Mouse (Mus musculus): ENCODE data around the gene Atp8b4.
"Not testable (repeated sequence)": the region's sequence is repeated elsewhere in the genome, so short reads cannot be mapped to it uniquely, and the experiment has no call there.

The Atp8b4 gene

GRCm38 (mm10) chr2:126500521-126500920, at the start of gene Atp8b4:
Gene Atp8b4 (minus strand): TSS chr2:126500674.
- no peak for DNase-seq

DNA sequence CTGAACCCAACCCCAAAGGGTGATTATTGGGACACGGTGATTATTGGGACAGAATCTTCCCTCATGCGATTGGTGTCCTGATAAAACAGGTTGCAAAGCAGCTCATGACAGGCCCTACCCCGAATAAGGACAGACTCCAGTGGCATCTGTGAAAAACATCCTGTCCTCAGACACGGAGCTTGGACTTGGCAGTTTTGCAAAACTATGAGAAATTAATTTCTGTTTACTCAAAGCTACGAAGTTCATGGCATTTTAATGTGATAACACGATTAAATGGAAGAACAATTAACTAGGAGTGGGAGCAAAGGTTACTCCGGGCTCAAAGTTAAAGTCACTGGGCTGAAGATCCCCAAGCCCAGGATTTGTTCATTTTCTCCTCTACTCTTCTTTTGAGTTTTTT, 49.2 kb upstream of the Atp8b4 start:
- DNase-seq, result no peak

DNA sequence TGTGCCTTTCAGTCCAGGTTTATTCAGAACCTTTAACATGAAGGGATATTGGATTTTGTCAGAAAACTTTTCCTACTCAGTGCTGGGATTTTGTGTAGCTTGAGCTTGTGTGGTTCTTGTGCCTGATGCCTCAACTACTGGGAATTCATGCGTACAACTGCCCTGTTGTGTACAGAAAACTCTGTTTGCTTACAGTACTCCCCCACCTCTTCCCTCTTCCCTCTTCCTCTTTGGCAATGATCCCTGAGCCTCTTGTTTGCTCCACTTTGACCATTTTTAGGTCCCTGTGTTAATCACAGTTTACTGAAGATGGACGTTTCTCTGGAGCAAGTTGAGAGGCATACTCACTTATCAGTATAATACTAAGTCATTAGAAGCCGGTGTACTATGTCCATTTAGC, 45.9 kb upstream of the Atp8b4 start:
- no peak for DNase-seq

DNA sequence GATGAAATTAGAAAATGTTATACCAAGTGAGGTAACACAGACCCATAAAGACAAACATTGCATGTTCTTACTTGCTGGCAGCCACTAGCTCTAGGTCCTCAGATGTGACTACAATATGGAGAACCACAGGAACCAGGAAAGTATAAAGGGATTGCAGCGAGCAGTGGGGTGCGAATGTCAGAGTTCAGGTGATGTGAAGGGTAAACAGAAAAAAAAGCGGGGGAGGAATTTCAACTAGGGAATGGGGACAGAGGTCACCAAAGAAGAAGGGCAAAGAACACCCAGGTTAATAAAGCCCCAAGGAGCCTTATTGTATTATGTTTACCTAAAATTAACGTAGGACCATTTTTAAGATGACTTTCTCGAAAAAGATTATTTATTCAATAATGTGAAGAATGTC, 44.8 kb upstream of the Atp8b4 start:
- DNase-seq, result no peak

GRCm38 (mm10) chr2:126542211-126542610, 41.7 kb upstream of the Atp8b4 start:
- no peak for DNase-seq

DNA sequence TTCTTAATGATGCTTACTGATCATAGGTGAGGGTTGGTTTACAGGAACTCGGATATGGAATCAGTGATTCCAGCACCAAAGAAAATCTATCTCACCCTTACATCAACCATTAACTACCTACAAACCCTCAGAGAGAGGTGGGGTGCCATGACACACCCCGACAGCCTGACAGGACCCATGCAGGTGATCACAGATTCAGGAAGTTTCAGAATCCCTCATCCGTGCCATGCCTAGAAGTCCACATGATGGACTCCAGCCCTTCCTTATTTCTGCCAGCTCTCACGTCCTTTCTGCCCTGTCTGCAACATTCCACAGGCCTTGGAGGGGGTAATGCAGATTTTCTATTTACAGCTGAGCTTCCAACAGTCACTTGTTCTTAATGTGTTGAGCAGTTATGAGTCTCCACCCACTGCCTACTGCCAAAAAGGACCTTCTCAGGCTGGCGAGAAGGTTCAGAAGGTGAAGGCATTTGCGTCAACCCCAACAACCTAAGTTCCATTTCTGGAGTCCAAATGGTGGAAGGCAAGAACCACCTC, 40.0 kb upstream of the Atp8b4 start:
- DNase-seq, result no peak

- no peak for DNase-seq
Observed at GRCm38 (mm10) chr2:126537654-126538053, 37.2 kb upstream of the Atp8b4 start.

- DNase-seq, result no peak
Observed at GRCm38 (mm10) chr2:126530581-126530980, 30.1 kb upstream of the Atp8b4 start.

DNA sequence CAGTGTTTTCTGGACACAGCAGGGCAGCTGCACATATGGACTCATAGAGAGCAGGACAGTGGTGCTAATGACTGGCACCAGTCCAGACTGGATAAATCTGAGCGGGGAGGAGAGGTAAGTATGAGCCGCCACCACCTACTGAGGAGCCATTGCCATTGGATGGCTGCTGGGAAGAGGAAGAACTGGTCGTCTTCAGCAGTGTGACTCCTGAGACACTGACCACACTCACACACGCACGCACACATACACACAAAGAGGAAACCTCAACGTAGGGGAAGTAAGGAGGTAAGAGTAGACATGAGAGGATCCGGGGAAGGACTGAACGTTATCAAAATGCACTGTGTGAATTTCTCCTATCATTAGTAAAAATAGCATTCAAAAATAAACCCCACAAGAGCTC, 27.0 kb upstream of the Atp8b4 start:
- no peak for DNase-seq

DNA sequence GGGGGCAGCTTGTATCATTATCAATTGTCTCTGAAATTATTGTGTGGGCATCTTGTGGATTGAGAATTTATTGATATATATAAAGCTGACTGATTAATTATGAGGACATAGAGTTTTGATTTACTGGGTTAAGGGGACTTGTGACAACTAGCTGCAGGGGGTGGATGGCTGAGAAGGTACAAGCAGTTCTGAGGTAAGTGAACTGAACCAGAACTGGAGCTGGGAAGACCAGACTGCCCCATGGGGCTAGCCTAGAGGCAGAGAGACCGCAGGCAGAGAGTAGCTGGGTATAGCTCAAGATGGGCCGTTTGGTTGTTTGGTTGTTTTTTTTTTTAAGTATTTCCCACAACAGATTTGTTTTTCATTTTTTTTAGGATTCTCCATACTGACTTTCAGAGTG, 23.8 kb upstream of the Atp8b4 start:
- DNase-seq, result no peak

GRCm38 (mm10) chr2:126523101-126523745, 22.7 kb upstream of the Atp8b4 start:
- not testable (repeated sequence) for DNase-seq

DNA sequence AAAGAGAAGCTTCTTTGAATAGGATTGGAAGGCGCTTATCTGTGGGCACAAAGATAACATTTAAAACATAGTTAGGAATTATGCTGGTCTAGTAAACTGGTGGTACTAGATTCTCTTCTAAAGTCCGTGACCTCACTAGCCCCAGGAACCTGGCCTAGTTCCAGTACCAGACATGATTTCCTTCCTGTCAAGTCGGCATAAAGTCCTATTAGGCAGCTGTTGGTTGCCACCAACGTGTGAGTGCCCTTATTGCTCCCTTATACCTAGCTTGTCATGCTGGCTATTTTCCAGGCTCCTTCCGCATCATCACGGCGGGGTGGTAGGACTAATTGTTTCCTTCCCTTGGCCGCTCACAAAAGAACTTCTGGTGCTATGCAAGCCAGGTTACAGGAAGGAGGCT, 21.6 kb upstream of the Atp8b4 start:
- DNase-seq, result no peak

- no peak for DNase-seq
Observed at GRCm38 (mm10) chr2:126521471-126521870, 21.0 kb upstream of the Atp8b4 start.

DNA sequence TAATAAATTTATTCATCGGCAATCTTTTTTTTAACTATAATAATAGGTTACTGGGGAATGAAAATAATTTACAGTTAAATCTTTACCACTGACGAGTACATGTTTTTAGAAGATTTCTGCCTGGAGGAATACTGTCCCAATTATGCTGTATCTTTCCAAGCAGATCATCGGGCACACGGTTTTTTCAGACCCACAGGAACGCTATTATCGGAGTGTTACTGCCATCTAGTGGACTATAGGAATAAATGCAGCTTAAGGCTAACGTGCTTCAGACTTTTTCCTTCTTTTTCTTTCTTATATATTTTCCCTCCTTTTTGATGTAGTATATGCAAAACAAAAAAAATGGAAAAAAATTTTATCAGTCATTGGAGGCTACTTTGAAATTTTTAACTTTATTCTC, 20.4 kb upstream of the Atp8b4 start:
- DNase-seq, result peak; percentile 7

GRCm38 (mm10) chr2:126519872-126520581, 19.6 kb upstream of the Atp8b4 start:
- DNase-seq, result no peak

- DNase-seq, result no peak
Observed at GRCm38 (mm10) chr2:126515069-126515826, 14.8 kb upstream of the Atp8b4 start.

DNA sequence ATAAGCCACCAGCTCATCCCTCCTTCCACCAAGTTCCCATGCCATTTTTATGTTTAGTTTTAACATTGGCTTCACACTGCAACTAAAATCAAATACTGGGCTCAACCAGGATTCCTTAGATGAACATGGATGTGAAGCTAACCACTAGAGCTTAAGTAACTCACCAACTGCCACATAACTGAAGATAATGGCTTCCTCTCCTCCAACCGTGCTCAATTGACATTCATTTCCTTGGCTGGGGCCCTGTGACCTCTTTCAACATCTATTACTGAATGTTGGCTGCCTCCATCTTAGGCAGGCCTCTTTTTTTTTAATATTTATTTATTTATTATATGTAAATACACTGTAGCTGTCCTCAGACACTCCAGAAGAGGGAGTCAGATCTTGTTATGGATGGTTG, 7.8 kb upstream of the Atp8b4 start:
- DNase-seq, result no peak

GRCm38 (mm10) chr2:126507477-126507876, 7.0 kb upstream of the Atp8b4 start:
- no peak for DNase-seq

GRCm38 (mm10) chr2:126505156-126505555, 4.7 kb upstream of the Atp8b4 start:
- DNase-seq, result no peak

- DNase-seq, result no peak
Observed at GRCm38 (mm10) chr2:126499730-126500129, 744 bp downstream of the Atp8b4 start.

DNA sequence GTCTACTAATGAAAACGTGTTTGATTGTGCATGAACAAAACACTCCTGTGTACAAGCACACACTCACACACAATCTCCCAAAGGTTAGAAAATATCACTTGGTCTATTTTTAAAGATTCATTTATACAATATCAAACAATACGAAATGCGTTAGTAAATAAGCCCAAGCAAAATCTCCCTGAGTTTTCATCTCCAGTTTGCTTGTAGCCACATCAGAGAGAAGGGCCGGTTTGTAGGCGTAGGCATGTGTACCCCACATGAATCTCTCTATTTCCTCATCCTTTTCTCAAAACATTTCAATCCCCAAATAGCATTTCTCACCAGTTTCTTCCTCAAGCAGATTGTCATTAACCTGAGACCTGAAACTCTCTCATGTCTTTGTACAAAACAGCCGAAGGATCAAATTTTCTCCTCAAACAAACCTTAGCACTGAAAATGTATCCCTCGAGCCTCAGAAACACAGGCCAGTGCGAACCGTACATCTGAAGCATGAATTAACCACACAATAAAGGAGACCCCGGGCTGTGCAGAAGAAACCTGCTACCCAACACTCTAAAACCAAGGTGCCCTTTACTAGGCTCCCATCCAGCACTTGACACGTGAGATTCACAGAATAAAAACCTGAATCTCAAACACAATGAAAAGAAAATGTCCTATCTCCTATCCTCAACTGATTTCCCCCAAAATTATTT, 1.6 kb downstream of the Atp8b4 start:
- no peak for DNase-seq

GRCm38 (mm10) chr2:126496838-126497237, 3.6 kb downstream of the Atp8b4 start:
- no peak for DNase-seq
